Comparison of ENCODE assay signal across 25 mouse cellular contexts in genomic region chr10:60266842-60267401, GRCm38 (mm10). TPM values are rescaled to one million over a fixed set of nuclear protein-coding genes. Genes with fewer than 3 reads are reported as not detected.
DNase-seq lines count a peak whose midpoint lies in the region; ATAC-seq and TF ChIP-seq lines count a peak whose summit lies in the region.
"Had no signal": no experiment of that assay in that cellular context is flagged by ENCODE, and none has a peak within 500 bp of the region (broad histone marks: within the 10 kb centered on the region; RNA-seq: fewer than 3 reads in every experiment).

No protein-coding gene starts in this region.

- no peaks in the 10 kb centered on the region for H3K9me3 ChIP-seq in kidney, embryonic 15.5 days (replicated peaks)
- no peaks in the 10 kb centered on the region for H3K9me3 ChIP-seq in embryonic facial prominence, embryonic 10.5 days
- H3K9me3 ChIP-seq: embryonic facial prominence, embryonic 12.5 days; embryonic facial prominence, embryonic 15.5 days; heart, embryonic 10.5 days; heart, embryonic 13.5 days; hindbrain, embryonic 12.5 days; hindbrain, embryonic 15.5 days had no signal

- H3K9ac ChIP-seq in kidney, embryonic 15.5 days, result no peak overlapping the region
- H3K9ac ChIP-seq: embryonic facial prominence, embryonic 12.5 days; embryonic facial prominence, embryonic 15.5 days; forebrain, postnatal 0 days; heart, embryonic 13.5 days; hindbrain, embryonic 12.5 days; hindbrain, embryonic 15.5 days had no signal

- peaks cover 16% of the 10 kb centered on the region for H3K4me1 ChIP-seq in kidney, embryonic 15.5 days
- H3K4me1 ChIP-seq in embryonic facial prominence, embryonic 10.5 days, result peaks cover 12% of the 10 kb centered on the region
- H3K4me1 ChIP-seq: embryonic facial prominence, embryonic 12.5 days had no signal

- H3K4me2 ChIP-seq in kidney, embryonic 15.5 days, result no peak overlapping the region
- H3K4me2 ChIP-seq: embryonic facial prominence, embryonic 12.5 days; embryonic facial prominence, embryonic 15.5 days; heart, embryonic 13.5 days; hindbrain, embryonic 12.5 days; hindbrain, embryonic 15.5 days had no signal

- peak; percentile 79 for DNase-seq in gastrocnemius, adult 2 months
- DNase-seq in gastrocnemius, postnatal 4 days (ENCODE audit: low spot score in 2 of 2), result no peak
- peak; percentile 42 for DNase-seq in kidney, adult 11 months
- peak; percentile 48 to 54 for DNase-seq in kidney, postnatal 36 days
- DNase-seq in kidney, postnatal 14 days, result no peak
- no peak for DNase-seq in embryonic facial prominence, embryonic 10.5 days (ENCODE audit: low spot score)
- DNase-seq: adrenal gland, adult 8-10 months; adrenal gland, postnatal 36 days; cerebellum, adult 18-20 months; cerebellum, adult 9-10 months; cerebellum, postnatal 14 days; forebrain, postnatal 0 days; heart, adult 2 months; heart, postnatal 14 days had no signal

- intact Hi-C loops in gastrocnemius, adult 2 months (cut with DNase I), result no loop called here

- ATAC-seq in kidney, embryonic 15.5 days (replicated peaks; ENCODE audit: low FRiP score), result no peak
- ATAC-seq: CD4-positive, CD25-positive, alpha-beta regulatory T cell, adult 4 months; forebrain, embryonic 14.5 days; forebrain, postnatal 0 days; intestine, postnatal 0 days had no signal

- TF ChIP-seq CTCF in gastrocnemius, adult 2 months (IDR thresholded peaks at IDR 0.05), result no peak

- 90% methylated on average over 8 of the region's 8 CpGs for WGBS in kidney, embryonic 15.5 days
- 88% methylated on average over 8 of the region's 8 CpGs for WGBS in embryonic facial prominence, embryonic 10.5 days

- H3K27me3 ChIP-seq in kidney, embryonic 15.5 days, result no peaks in the 10 kb centered on the region
- no peaks in the 10 kb centered on the region for H3K27me3 ChIP-seq in embryonic facial prominence, embryonic 10.5 days (replicated peaks; ENCODE audit: low read depth, poor library complexity, severe bottlenecking)
- H3K27me3 ChIP-seq: embryonic facial prominence, embryonic 12.5 days; embryonic facial prominence, embryonic 15.5 days; heart, embryonic 13.5 days; hindbrain, embryonic 12.5 days; hindbrain, embryonic 15.5 days had no signal

- peak overlapping the region; percentile 89 for H3K27ac ChIP-seq in gastrocnemius, adult 2 months
- no peak overlapping the region for H3K27ac ChIP-seq in kidney, embryonic 15.5 days
- H3K27ac ChIP-seq in embryonic facial prominence, embryonic 10.5 days (replicated peaks), result no peak overlapping the region
- H3K27ac ChIP-seq: embryonic facial prominence, embryonic 12.5 days; embryonic facial prominence, embryonic 15.5 days; heart, adult 2 months; heart, embryonic 10.5 days; heart, embryonic 13.5 days; hindbrain, embryonic 12.5 days; hindbrain, embryonic 15.5 days had no signal

- H3K36me3 ChIP-seq in kidney, embryonic 15.5 days, result no peaks in the 10 kb centered on the region
- no peaks in the 10 kb centered on the region for H3K36me3 ChIP-seq in embryonic facial prominence, embryonic 10.5 days (replicated peaks)
- H3K36me3 ChIP-seq: embryonic facial prominence, embryonic 12.5 days; embryonic facial prominence, embryonic 15.5 days; heart, embryonic 10.5 days; heart, embryonic 13.5 days; hindbrain, embryonic 12.5 days; hindbrain, embryonic 15.5 days had no signal

- peak overlapping the region; percentile 65 for H3K4me3 ChIP-seq in gastrocnemius, adult 2 months
- H3K4me3 ChIP-seq in kidney, embryonic 15.5 days (replicated peaks), result no peak overlapping the region
- H3K4me3 ChIP-seq in embryonic facial prominence, embryonic 10.5 days, result no peak overlapping the region
- H3K4me3 ChIP-seq: embryonic facial prominence, embryonic 12.5 days; embryonic facial prominence, embryonic 15.5 days; heart, adult 2 months; heart, embryonic 10.5 days; heart, embryonic 13.5 days; hindbrain, embryonic 12.5 days; hindbrain, embryonic 15.5 days had no signal

RNA-seq across cellular contexts. Expression of gene Psap, which starts 10.5 kb away (rescaled TPM):
- 100 to 1,000 TPM; 730 to 837 TPM for total RNA-seq in gastrocnemius, adult 2 months (2021)
- total RNA-seq in gastrocnemius, postnatal 4 days (2021), result 100 to 1,000 TPM; 457 to 468 TPM
- 132 and 162 TPM in 2 replicates for polyA plus RNA-seq in kidney, embryonic 15.5 days (2015; fragmentation: Nextera tagmentation; extraction: Ambion mirVana)
- polyA plus RNA-seq in embryonic facial prominence, embryonic 10.5 days (2016; fragmentation: Nextera tagmentation; extraction: Ambion mirVana), result 47.1 and 49.0 TPM in 2 replicates

RNA-seq across cellular contexts. Expression of gene Chst3, which starts 47.9 kb away (rescaled TPM):
- under 1 TPM; 0.23 to 0.64 TPM for total RNA-seq in gastrocnemius, adult 2 months (2021)
- total RNA-seq in gastrocnemius, postnatal 4 days (2021), result 1 to 10 TPM; 3.8 to 4.3 TPM
- 1.6 and 2.0 TPM in 2 replicates for polyA plus RNA-seq in kidney, embryonic 15.5 days (2015; fragmentation: Nextera tagmentation; extraction: Ambion mirVana)
- polyA plus RNA-seq in embryonic facial prominence, embryonic 10.5 days (2016; fragmentation: Nextera tagmentation; extraction: Ambion mirVana), result 1.8 and 1.9 TPM in 2 replicates
- total RNA-seq: MEL had no signal

Comparison
In these comparisons a context has a peak if more than half of its experiments do, and no peak if none do; other contexts are left out.
1. DNase-seq: peak in gastrocnemius, adult 2 months (single experiment), kidney, adult 11 months (single experiment) and kidney, postnatal 36 days (2 of 2); none in gastrocnemius, postnatal 4 days (0 of 2), kidney, postnatal 14 days (single experiment) and embryonic facial prominence, embryonic 10.5 days (single experiment).